Mouse (Mus musculus) liver, postnatal 0 days (tissue): ENCODE measurements at regions not wholly inside any gene's neighbourhood (a gene's known extent, or its start where the extent isn't known, plus 50 kb on each side); places are given as distances from the start of the nearest gene placed in this dataset.

Source experiments
- CTCF ChIP-seq: sonication (generic); IDR thresholded peaks from 2 replicates; pipeline ENCODE4 v1.5.1; 2016; ENCODE audit warnings: antibody characterized with exemption, low read depth
- EP300 ChIP-seq: IDR thresholded peaks from 2 replicates; pipeline ENCODE4 v1.6.1; 2016; ENCODE audit warnings: antibody characterized with exemption, low read depth, mild to moderate bottlenecking

- TF ChIP-seq CTCF = no peak
- TF ChIP-seq EP300 = no peak
Measured at GRCm38 (mm10) chr11:38021704-38022103, 785.9 kb upstream of the Tenm2 start.
